Mouse (Mus musculus) gonadal fat pad, adult 2 months (tissue): Measurements from ENCODE around the gene Nol6. TPM values are rescaled to one million over a fixed set of nuclear protein-coding genes. Genes with fewer than 3 reads are reported as not detected.
"Not testable (repeated sequence)": the region's sequence is repeated elsewhere in the genome, so short reads cannot be mapped to it uniquely, and the experiment has no call there.

ENCODE experiments used
- DNase-seq: peaks from one replicate; pipeline ENCODE4 v3.0.0-alpha.2; 2012; ENCODE audit warnings: low read depth
- polyA plus RNA-seq: library from polyadenylated mRNA; depleted of rRNA; stranded (reverse); fragments of >200 nt; gene quantifications from 2 replicates; pipeline ENCODE4 v1.2.3, GENCODE M21; 2012; rRNA removed

Nol6 gene
- polyA plus RNA-seq, 1 experiment = 51.0 TPM

- not testable (repeated sequence) for DNase-seq
Measured at GRCm38 (mm10) chr4:41082803-41083202, 41.5 kb downstream of the Nol6 start.

GRCm38 (mm10) chr4:41081733-41082132, 42.5 kb downstream of the Nol6 start:
- no peak for DNase-seq

GRCm38 (mm10) chr4:41078726-41079125, 45.5 kb downstream of the Nol6 start:
- DNase-seq = no peak

GRCm38 (mm10) chr4:41074461-41074860, 49.8 kb downstream of the Nol6 start:
- no peak for DNase-seq

- DNase-seq = no peak
Measured at GRCm38 (mm10) chr4:41073008-41073817, 51.0 kb downstream of the Nol6 start.

GRCm38 (mm10) chr4:41071500-41072429, 52.5 kb downstream of the Nol6 start:
- no peak for DNase-seq

GRCm38 (mm10) chr4:41065196-41065595, 59.1 kb downstream of the Nol6 start:
- no peak for DNase-seq

Other genes starting within 250 kb of the Nol6 start
- gene Spink4, start 204.4 kb downstream of the Nol6 start, polyA plus RNA-seq = 10.0 and 20.8 TPM in 2 replicates
- 123 and 165 TPM in 2 replicates for gene Bag1, start 176.2 kb downstream of the Nol6 start, polyA plus RNA-seq
- 26.3 and 35.6 TPM in 2 replicates for gene Chmp5, start 176.0 kb downstream of the Nol6 start, polyA plus RNA-seq
- 37.9 and 43.0 TPM in 2 replicates for gene Nfx1, start 153.5 kb downstream of the Nol6 start, polyA plus RNA-seq
- gene Aqp7, start 76.3 kb downstream of the Nol6 start, polyA plus RNA-seq = 65.8 and 90.8 TPM in 2 replicates
- gene Aqp3, start 26.3 kb downstream of the Nol6 start, polyA plus RNA-seq = 0.31 TPM in 1 of 2 replicates, not detected in the other
- 40.4 and 46.0 TPM in 2 replicates for gene Ube2r2, start 11.3 kb upstream of the Nol6 start, polyA plus RNA-seq
- gene Ubap2, start 150.7 kb upstream of the Nol6 start, polyA plus RNA-seq = 36.2 and 49.8 TPM in 2 replicates
- 33.8 and 34.1 TPM in 2 replicates for gene Dcaf12, start 190.4 kb upstream of the Nol6 start, polyA plus RNA-seq
- gene Ubap1, start 224.5 kb upstream of the Nol6 start, polyA plus RNA-seq = 28.8 and 35.3 TPM in 2 replicates